Mouse (Mus musculus): ENCODE results near the gene Ifrd2.

DNA sequence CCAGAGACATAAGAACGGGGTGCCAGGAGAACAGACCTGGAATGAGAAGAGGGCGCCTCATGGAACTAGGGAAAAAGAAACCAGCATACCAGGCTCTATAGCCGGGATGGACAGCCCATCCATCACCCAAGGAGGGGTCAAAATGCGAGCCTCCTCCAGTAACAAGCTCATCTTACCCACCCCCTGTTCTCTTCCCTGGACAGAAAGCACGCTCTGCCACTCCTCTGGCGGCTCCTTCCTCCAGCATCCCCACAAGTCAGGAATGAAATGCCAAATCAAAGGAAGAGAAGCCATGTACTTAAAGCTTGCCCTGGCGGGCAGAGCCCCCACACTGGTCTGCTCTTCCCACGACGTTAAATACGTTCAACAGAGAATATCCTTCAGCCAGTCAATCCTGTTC lies 46.4 kb upstream of the Ifrd2 start:
- TF ChIP-seq CTCF (IDR thresholded peaks at IDR 0.05; ENCODE audit: extremely low read depth, insufficient read length, insufficient replicate concordance, low read depth, low read length) (no peak), POLR2A (IDR thresholded peaks at IDR 0.05; ENCODE audit: low read depth, low read length) (no peak)

Measured in small intestine, adult 2 months (tissue).